Mouse (Mus musculus) G1E (cell line): ENCODE data around the gene Man1a2.

Experiments used
- CTCF ChIP-seq: IDR thresholded peaks from 2 replicates; pipeline ENCODE4 v1.5.1; 2012; ENCODE audit warnings: low read depth, low read length, inconsistent platforms, mixed read lengths
- GATA1 ChIP-seq: IDR thresholded peaks from 2 replicates; pipeline ENCODE4 v1.6.1; 2012; ENCODE audit warnings: borderline replicate concordance, low read length, inconsistent platforms, mixed read lengths
- GATA2 ChIP-seq: IDR thresholded peaks from 2 replicates; pipeline ENCODE4 v1.6.1; 2012; ENCODE audit warnings: low read depth, low read length, inconsistent platforms, borderline replicate concordance
- POLR2AphosphoS5 ChIP-seq: IDR thresholded peaks from 2 replicates; pipeline ENCODE4 v1.6.1; 2012; ENCODE audit warnings: low read depth, low read length, inconsistent platforms; ENCODE audit not compliant: insufficient replicate concordance
- TAL1 ChIP-seq: conservative IDR thresholded peaks from 2 replicates; pipeline ENCODE4 v1.6.1; 2012; ENCODE audit warnings: low read depth, low read length, inconsistent platforms, mixed read lengths

DNA sequence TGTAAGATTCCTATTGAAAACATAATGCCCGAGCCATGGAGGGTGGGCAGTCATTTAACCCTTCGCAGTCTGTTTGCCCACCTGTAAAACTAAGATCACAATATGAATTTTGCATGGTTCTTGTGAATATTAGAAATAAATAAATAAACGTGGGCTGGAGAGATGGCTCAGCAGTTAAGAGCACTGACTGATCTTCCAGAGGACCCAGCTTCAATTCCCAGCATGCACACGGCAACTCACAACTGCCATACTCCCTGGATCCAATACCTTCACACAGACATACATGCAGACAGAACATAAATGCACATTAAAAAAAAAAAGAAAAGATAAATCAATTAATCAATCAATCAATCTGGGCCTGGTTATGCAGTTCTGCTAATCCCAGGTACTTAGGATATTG, 30.1 kb upstream of the Man1a2 start:
- no peak for TF ChIP-seq CTCF
- no peak for TF ChIP-seq TAL1
- no peak for TF ChIP-seq GATA1
- TF ChIP-seq GATA2: no peak
- no peak for TF ChIP-seq POLR2AphosphoS5
